Mouse (Mus musculus): ENCODE results near the gene Golt1b.

DNA sequence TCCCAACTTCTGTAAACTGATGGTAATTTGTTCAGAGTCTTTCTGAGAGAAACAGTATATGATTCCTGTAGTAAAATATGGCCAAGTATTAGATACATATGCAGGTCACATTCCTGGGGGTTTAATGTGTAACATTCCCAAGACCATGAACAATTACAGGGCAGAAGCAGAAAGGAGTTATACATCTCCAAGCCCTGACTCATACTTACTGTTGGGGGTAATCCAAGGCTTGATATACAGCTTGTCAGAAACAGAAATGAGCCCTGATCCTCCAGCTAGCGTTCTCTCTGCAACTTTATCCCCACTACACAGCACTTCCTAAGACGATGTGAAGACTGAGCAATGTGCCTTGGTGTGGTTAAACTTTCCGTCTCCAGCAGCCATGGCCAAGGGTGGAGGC is 19.5 kb upstream of the Golt1b start:
- TF ChIP-seq CTCF (IDR thresholded peaks at IDR 0.05; ENCODE audit: low read depth) (no peak), EP300 (IDR thresholded peaks at IDR 0.05; ENCODE audit: low read depth) (no peak)
